Mouse (Mus musculus) small intestine, adult 2 months (tissue): Measurements from ENCODE around the gene Tmed5. TPM values are rescaled to one million over a fixed set of nuclear protein-coding genes. Genes with fewer than 3 reads are reported as not detected.

Experiments
- H3K27ac ChIP-seq: fragments of 200-500 bp; 2 replicates; pipeline ENCODE4 v1.5.1; 2012; ENCODE audit warnings: low read depth, low read length, control low read depth, inconsistent platforms; ENCODE audit not compliant: insufficient read depth
- H3K27me3 ChIP-seq: fragments of 200-500 bp; 2 replicates; pipeline ENCODE4 v1.6.1; 2012; ENCODE audit warnings: mild to moderate bottlenecking, moderate library complexity, low read length, inconsistent platforms; ENCODE audit not compliant: control insufficient read depth, insufficient read depth
- H3K36me3 ChIP-seq: fragments of 200-500 bp; 2 replicates; pipeline ENCODE4 v1.6.1; 2012; ENCODE audit warnings: mild to moderate bottlenecking, low read length, control low read depth, inconsistent platforms; ENCODE audit not compliant: control insufficient read depth, insufficient read depth
- H3K4me1 ChIP-seq: fragments of 200-500 bp; 2 replicates; pipeline ENCODE4 v1.6.1; 2012; ENCODE audit warnings: low read length, inconsistent platforms, mixed read lengths; ENCODE audit not compliant: control insufficient read depth, insufficient read depth, insufficient read length
- H3K4me3 ChIP-seq: fragments of 200-500 bp; 2 replicates; pipeline ENCODE4 v1.5.1; 2012; ENCODE audit warnings: low read depth, mild to moderate bottlenecking, control low read depth, inconsistent platforms, low read length, moderate library complexity
- CTCF ChIP-seq: fragments of 200-500 bp; IDR thresholded peaks from 2 replicates; pipeline ENCODE4 v1.5.1; 2012; ENCODE audit warnings: low read depth, mild to moderate bottlenecking, control low read depth, inconsistent platforms, low read length, moderate library complexity, mixed read lengths; ENCODE audit not compliant: insufficient replicate concordance, insufficient read length; ENCODE audit errors: extremely low read depth
- POLR2A ChIP-seq: fragments of 200-500 bp; IDR thresholded peaks from 2 replicates; pipeline ENCODE4 v1.6.1; 2012; ENCODE audit warnings: low read depth, mild to moderate bottlenecking, control low read depth, inconsistent platforms, low read length, moderate library complexity
- WGBS: fragments of 180-500 bp; shearing (Covaris S2); methylation state at CpG from one replicate; pipeline ENCODE4 v1.1.7; 2018; 5-methylcytosine and 5-hydroxymethylcytosine counted together
- polyA plus RNA-seq: library from polyadenylated mRNA; depleted of rRNA; stranded (reverse); fragments of >200 nt; gene quantifications from 2 replicates; pipeline ENCODE4 v1.2.3, GENCODE M21; 2012; rRNA removed

Gene Tmed5
- polyA plus RNA-seq, result 31.5 and 33.9 TPM in 2 replicates

GRCm38 (mm10) chr5:108132441-108133243, at the start of gene Tmed5, which contains the start of gene Ccdc18:
TSS of gene Tmed5 (minus strand) at chr5:108132620.
TSS of gene Ccdc18 (plus strand) at chr5:108132875.
- H3K36me3 ChIP-seq, result peaks cover 9% of the 10 kb centered on the region
- peak within 1 kb of the TSS; percentile 77 for H3K27ac ChIP-seq
- no peaks in the 10 kb centered on the region for H3K27me3 ChIP-seq
- no peak for TF ChIP-seq CTCF
- TF ChIP-seq POLR2A, result peak; percentile 82
- WGBS, result under 1% methylated on average over 65 of the region's 65 CpGs
- peaks cover 3% of the 10 kb centered on the region; the same call in 1 of the 2 replicates for H3K4me1 ChIP-seq
- H3K4me3 ChIP-seq, result peak within 1 kb of the TSS; percentile 86

- Histone ChIP-seq H3K27ac (no peak overlapping the region), H3K4me3 (no peak overlapping the region), H3K4me1 (no peaks in the 10 kb centered on the region), H3K36me3 (no peaks in the 10 kb centered on the region), H3K27me3 (no peaks in the 10 kb centered on the region)
- TF ChIP-seq CTCF, result 0 out of 2 replicates have a peak, but pooled peaks have one; percentile 15
- no peak for TF ChIP-seq POLR2A
- 71% methylated on average over 1 of the region's 1 CpGs for WGBS
These were observed 31.3 kb upstream of the Tmed5 start for GRCm38 (mm10) chr5:108163695-108164094.

DNA sequence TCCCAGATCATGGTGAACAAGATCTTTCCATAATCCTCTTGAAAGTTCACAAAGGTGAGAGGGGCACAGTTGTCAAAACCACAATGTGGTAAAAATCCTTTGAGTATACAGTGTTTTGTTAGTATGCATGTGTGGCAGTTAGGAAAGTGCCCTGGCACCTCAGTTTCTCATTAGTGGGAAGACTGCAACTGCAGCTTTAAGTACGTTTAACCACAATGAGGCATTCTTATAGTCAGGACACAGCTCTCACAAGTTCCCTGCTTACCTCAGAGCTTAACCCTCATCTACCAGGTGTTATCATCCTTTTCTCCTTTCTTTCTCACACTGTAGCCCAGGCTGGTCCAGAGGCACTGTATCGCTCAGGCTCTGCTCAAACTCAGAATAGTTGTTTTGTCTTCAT, 28.4 kb upstream of the Tmed5 start:
- Histone ChIP-seq H3K36me3 (no peaks in the 10 kb centered on the region), H3K27ac (no peak overlapping the region), H3K4me1 (no peaks in the 10 kb centered on the region), H3K4me3 (no peak overlapping the region), H3K27me3 (no peaks in the 10 kb centered on the region)
- TF ChIP-seq CTCF (no peak), POLR2A (no peak)
- 90% methylated on average over 2 of the region's 2 CpGs for WGBS

DNA sequence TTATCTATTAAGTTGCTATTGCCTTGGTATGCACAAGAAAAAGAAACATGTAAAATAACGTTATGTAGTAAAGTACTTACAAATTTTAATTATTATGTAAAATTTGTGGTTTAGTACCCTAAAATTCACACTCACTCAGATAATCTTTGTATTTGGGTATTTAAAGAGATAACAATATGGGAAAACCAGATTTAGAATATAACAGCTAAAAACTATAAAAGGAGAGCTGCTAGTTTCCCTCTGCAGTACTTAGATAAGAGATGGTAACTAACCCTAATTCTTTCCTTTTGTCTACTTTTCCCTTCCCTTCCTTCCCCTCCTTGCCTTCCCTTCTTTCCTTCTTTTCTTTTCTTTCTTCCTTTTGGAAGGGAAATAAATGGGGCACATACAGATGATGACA, 20.2 kb upstream of the Tmed5 start:
- 90% methylated on average over 1 of the region's 1 CpGs for WGBS
- no peak for TF ChIP-seq CTCF
- TF ChIP-seq POLR2A, result no peak
- no peaks in the 10 kb centered on the region for H3K27me3 ChIP-seq
- no peaks in the 10 kb centered on the region for H3K4me1 ChIP-seq
- no peak overlapping the region for H3K4me3 ChIP-seq
- no peaks in the 10 kb centered on the region for H3K36me3 ChIP-seq
- H3K27ac ChIP-seq, result no peak overlapping the region

GRCm38 (mm10) chr5:108131849-108132440, 475 bp downstream of the Tmed5 start:
- H3K4me1 ChIP-seq, result peaks cover 3% of the 10 kb centered on the region; the same call in 1 of the 2 replicates
- H3K27me3 ChIP-seq, result no peaks in the 10 kb centered on the region

DNA sequence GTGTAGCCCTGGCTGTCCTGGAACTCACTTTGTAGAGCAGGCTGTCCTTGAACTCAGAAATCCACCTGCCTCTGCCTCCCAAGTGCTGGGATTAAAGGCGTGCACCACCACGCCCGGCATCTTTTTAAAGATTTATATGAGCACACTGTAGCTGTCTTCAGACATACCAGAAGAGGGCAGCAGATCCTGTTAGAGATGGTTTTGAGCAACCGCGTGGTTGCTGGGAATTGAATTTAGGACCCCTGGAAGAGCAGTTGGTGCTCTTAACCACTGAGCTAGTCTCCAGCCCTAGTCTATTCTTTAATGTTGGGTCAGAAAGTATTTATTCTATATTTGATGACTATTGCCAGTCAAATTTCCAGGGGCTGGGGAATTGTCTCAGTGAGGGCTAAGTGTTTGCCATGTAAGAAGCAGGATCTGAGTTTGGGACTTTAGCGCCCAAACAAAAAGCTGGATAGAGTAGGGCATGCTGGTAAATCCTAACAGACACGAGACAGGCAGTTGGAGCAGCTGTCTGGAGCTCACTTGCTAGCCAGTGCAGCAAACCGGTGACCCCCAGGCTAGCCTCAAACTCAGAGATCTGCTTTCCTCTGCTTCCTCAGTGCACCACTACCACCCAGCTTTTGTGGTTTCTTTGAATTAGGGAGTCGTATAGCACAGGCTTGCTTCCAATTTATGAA, 12.1 kb downstream of the Tmed5 start:
- 91% methylated on average over 9 of the region's 9 CpGs for WGBS
- Histone ChIP-seq H3K4me3 (no peak overlapping the region), H3K36me3 (peaks cover 11% of the 10 kb centered on the region), H3K27me3 (no peaks in the 10 kb centered on the region), H3K27ac (no peak overlapping the region), H3K4me1 (no peaks in the 10 kb centered on the region)
- TF ChIP-seq POLR2A, result no peak
- no peak for TF ChIP-seq CTCF

More at GRCm38 (mm10) chr5:108131849-108132440, 475 bp downstream of the Tmed5 start:
- peak overlapping the region; percentile 77 for H3K27ac ChIP-seq
- peak overlapping the region; percentile 86 for H3K4me3 ChIP-seq
- H3K36me3 ChIP-seq, result peaks cover 11% of the 10 kb centered on the region
- WGBS, result under 1% methylated on average over 32 of the region's 32 CpGs
- no peak; the same call in 1 of the 2 replicates for TF ChIP-seq POLR2A
- TF ChIP-seq CTCF, result no peak
